Mouse (Mus musculus): ENCODE measurements around the gene Gm14548. TPM values are rescaled to one million over a fixed set of nuclear protein-coding genes. Genes with fewer than 3 reads are reported as not detected.
"Not testable (repeated sequence)": the region's sequence is repeated elsewhere in the genome, so short reads cannot be mapped to it uniquely, and the experiment has no call there.

The Gm14548 gene
- 1.3 and 3.4 TPM in 2 replicates for polyA plus RNA-seq (2012; rRNA removed)

- DNase-seq (ENCODE audit: low read depth): not testable (repeated sequence)
These were observed at the start of gene Gm14548 for GRCm38 (mm10) chr7:3898036-3898590. Gene Gm14548, minus strand, starts transcription at chr7:3898120.

- no peak for DNase-seq (ENCODE audit: low read depth)
These were observed 48.2 kb upstream of the Gm14548 start for GRCm38 (mm10) chr7:3946117-3946516.

GRCm38 (mm10) chr7:3940915-3941314, 43.0 kb upstream of the Gm14548 start:
- no peak for DNase-seq (ENCODE audit: low read depth)

- no peak for DNase-seq (ENCODE audit: low read depth)
These were observed 42.1 kb upstream of the Gm14548 start for GRCm38 (mm10) chr7:3939866-3940525.

GRCm38 (mm10) chr7:3935473-3935872, 37.6 kb upstream of the Gm14548 start:
- DNase-seq (ENCODE audit: low read depth): not testable (repeated sequence)

- DNase-seq (ENCODE audit: low read depth): not testable (repeated sequence)
These were observed 17.5 kb upstream of the Gm14548 start, which contains the start of gene Lilra6 for GRCm38 (mm10) chr7:3915387-3915786. Gene Lilra6, minus strand, starts transcription at chr7:3915503.

- DNase-seq (ENCODE audit: low read depth): no peak
These were observed 5.8 kb upstream of the Gm14548 start for GRCm38 (mm10) chr7:3903704-3904103.

GRCm38 (mm10) chr7:3875032-3875431, 22.9 kb downstream of the Gm14548 start:
- not testable (repeated sequence) for DNase-seq (ENCODE audit: low read depth)

GRCm38 (mm10) chr7:3844951-3845350, 53.0 kb downstream of the Gm14548 start, which contains the start of gene Pira2:
Gene Pira2, minus strand, starts transcription at chr7:3845051.
- not testable (repeated sequence) for DNase-seq (ENCODE audit: low read depth)

GRCm38 (mm10) chr7:3837854-3838253, 60.1 kb downstream of the Gm14548 start:
- not testable (repeated sequence) for DNase-seq (ENCODE audit: low read depth)

Other genes starting within 250 kb of the Gm14548 start
- 4.5 and 5.0 TPM in 2 replicates for gene Leng1, start 232.3 kb downstream of the Gm14548 start, polyA plus RNA-seq (2012; rRNA removed)
- gene Tmc4, start 220.6 kb downstream of the Gm14548 start, polyA plus RNA-seq (2012; rRNA removed): 91.0 and 95.0 TPM in 2 replicates
- gene Tsen34, start 205.3 kb downstream of the Gm14548 start, polyA plus RNA-seq (2012; rRNA removed): 100 and 114 TPM in 2 replicates
- 43.9 and 47.7 TPM in 2 replicates for gene Mboat7, start 204.6 kb downstream of the Gm14548 start, polyA plus RNA-seq (2012; rRNA removed)
- 2,234 and 2,492 TPM in 2 replicates for gene Rps9, start 194.1 kb downstream of the Gm14548 start, polyA plus RNA-seq (2012; rRNA removed)
- gene Pirb, start 177.7 kb downstream of the Gm14548 start, polyA plus RNA-seq (2012; rRNA removed): 10.7 and 16.1 TPM in 2 replicates
- 0.45 and 0.62 TPM in 2 replicates for gene Gm15448, start 72.4 kb downstream of the Gm14548 start, polyA plus RNA-seq (2012; rRNA removed)
- gene Pira2, start 53.1 kb downstream of the Gm14548 start, polyA plus RNA-seq (2012; rRNA removed): 0.43 and 1.3 TPM in 2 replicates
- 1.8 and 2.0 TPM in 2 replicates for gene Lilra6, start 17.4 kb upstream of the Gm14548 start, polyA plus RNA-seq (2012; rRNA removed)
- 5.2 and 7.0 TPM in 2 replicates for gene Lair1, start 165.1 kb upstream of the Gm14548 start, polyA plus RNA-seq (2012; rRNA removed)
- 46.6 and 51.3 TPM in 2 replicates for gene Ttyh1, start 221.3 kb upstream of the Gm14548 start, polyA plus RNA-seq (2012; rRNA removed)
- gene Leng8, start 238.9 kb upstream of the Gm14548 start, polyA plus RNA-seq (2012; rRNA removed): 692 and 700 TPM in 2 replicates

Data from gonadal fat pad, adult 2 months (tissue).